Mouse (Mus musculus) intestine, postnatal 0 days (tissue): ENCODE measurements around the gene Atg13. TPM values are rescaled to one million over a fixed set of nuclear protein-coding genes. Genes with fewer than 3 reads are reported as not detected.

Source experiments
- ATAC-seq: fragments of 200-750 bp; cut with Nextera tagmentation; 2 replicates; pipeline ENCODE4 v1.8.0; 2017; ENCODE audit warnings: mild to moderate bottlenecking, moderate TSS enrichment, moderate library complexity
- H3K27ac ChIP-seq: fragments of 300-500 bp; sonication (generic); 2 replicates; pipeline ENCODE4 v1.5.1; 2014; ENCODE audit warnings: mild to moderate bottlenecking, low read depth, low read length, moderate library complexity
- H3K27me3 ChIP-seq: fragments of 300-500 bp; sonication (generic); replicated peaks from 2 replicates; pipeline ENCODE4 v1.6.1; 2014; ENCODE audit warnings: low read length, mixed read lengths; ENCODE audit not compliant: control insufficient read depth, insufficient read depth
- H3K36me3 ChIP-seq: fragments of 300-500 bp; sonication (generic); 2 replicates; pipeline ENCODE4 v1.6.1; 2014; ENCODE audit warnings: mild to moderate bottlenecking, moderate library complexity; ENCODE audit not compliant: control insufficient read depth, insufficient read depth
- H3K4me1 ChIP-seq: fragments of 300-500 bp; sonication (generic); replicated peaks from 2 replicates; pipeline ENCODE4 v1.6.1; 2014; ENCODE audit warnings: antibody characterized with exemption, low read length, mixed read lengths; ENCODE audit not compliant: control insufficient read depth, insufficient read depth
- H3K4me2 ChIP-seq: fragments of 300-500 bp; sonication (generic); replicated peaks from 2 replicates; pipeline ENCODE4 v1.6.1; 2014; ENCODE audit warnings: low read depth, mild to moderate bottlenecking, moderate library complexity
- H3K4me3 ChIP-seq: fragments of 300-500 bp; sonication (generic); 2 replicates; pipeline ENCODE4 v1.5.1; 2014; ENCODE audit warnings: low read depth, low read length
- H3K9ac ChIP-seq: fragments of 300-500 bp; sonication (generic); 2 replicates; pipeline ENCODE4 v1.6.1; 2014; ENCODE audit warnings: mild to moderate bottlenecking, low read depth, low read length
- H3K9me3 ChIP-seq: fragments of 300-500 bp; sonication (generic); 2 replicates; pipeline ENCODE4 v1.6.1; 2016; ENCODE audit warnings: mixed run types; ENCODE audit not compliant: control insufficient read depth
- CTCF ChIP-seq: sonication (generic); IDR thresholded peaks from 2 replicates; pipeline ENCODE4 v1.5.1; 2016; ENCODE audit warnings: low read depth, mild to moderate bottlenecking, control low read depth, antibody characterized with exemption, moderate library complexity
- WGBS: fragments of 180-500 bp; shearing (Covaris S2); extraction: QIAGEN DNeasy Blood & Tissue Kit; methylation state at CpG from one replicate; pipeline ENCODE4 v1.1.7; 2014; 5-methylcytosine and 5-hydroxymethylcytosine counted together
- polyA plus RNA-seq: library from polyadenylated mRNA; unstranded; fragments of >200 nt; fragmentation: Nextera tagmentation; extraction: Ambion mirVana; gene quantifications from 2 replicates; pipeline ENCODE4 v1.2.1, GENCODE M21; 2015

Atg13 gene
- polyA plus RNA-seq, 1 experiment from 2014 or later: 15.8 TPM

GRCm38 (mm10) chr2:91632316-91632715 is 78.1 kb downstream of the Atg13 start:
- no peaks in the 10 kb centered on the region for H3K27me3 ChIP-seq
- no peak overlapping the region for H3K9ac ChIP-seq
- H3K4me3 ChIP-seq: no peak overlapping the region
- TF ChIP-seq CTCF: no peak
- ATAC-seq: no peak
- H3K4me1 ChIP-seq: no peaks in the 10 kb centered on the region
- no peak overlapping the region for H3K27ac ChIP-seq
- H3K4me2 ChIP-seq: no peak overlapping the region
- no peaks in the 10 kb centered on the region for H3K36me3 ChIP-seq
- no peaks in the 10 kb centered on the region for H3K9me3 ChIP-seq
- WGBS: 48% methylated on average over 5 of the region's 5 CpGs

- Histone ChIP-seq H3K9ac (no peak overlapping the region), H3K27ac (no peak overlapping the region), H3K9me3 (no peaks in the 10 kb centered on the region), H3K4me3 (no peak overlapping the region), H3K4me2 (no peak overlapping the region), H3K27me3 (no peaks in the 10 kb centered on the region), H3K36me3 (no peaks in the 10 kb centered on the region), H3K4me1 (no peaks in the 10 kb centered on the region)
- no peak for TF ChIP-seq CTCF
- ATAC-seq: no peak
- WGBS: 79% methylated on average over 5 of the region's 5 CpGs
Measured at GRCm38 (mm10) chr2:91631826-91632225, 78.5 kb downstream of the Atg13 start.

GRCm38 (mm10) chr2:91630384-91630783 is 80.0 kb downstream of the Atg13 start:
- H3K4me3 ChIP-seq: no peak overlapping the region
- no peaks in the 10 kb centered on the region for H3K36me3 ChIP-seq
- H3K9me3 ChIP-seq: no peaks in the 10 kb centered on the region
- WGBS: 92% methylated on average over 12 of the region's 12 CpGs
- no peak overlapping the region for H3K9ac ChIP-seq
- H3K4me1 ChIP-seq: no peaks in the 10 kb centered on the region
- TF ChIP-seq CTCF: no peak
- H3K27me3 ChIP-seq: no peaks in the 10 kb centered on the region
- no peak for ATAC-seq
- no peak overlapping the region for H3K27ac ChIP-seq
- H3K4me2 ChIP-seq: no peak overlapping the region

GRCm38 (mm10) chr2:91629682-91630081 is 80.7 kb downstream of the Atg13 start:
- peak; percentile 20; the same call in 1 of the 2 replicates for TF ChIP-seq CTCF
- H3K27ac ChIP-seq: no peak overlapping the region
- no peaks in the 10 kb centered on the region for H3K4me1 ChIP-seq
- H3K9me3 ChIP-seq: no peaks in the 10 kb centered on the region
- WGBS: 81% methylated on average over 18 of the region's 18 CpGs
- H3K9ac ChIP-seq: no peak overlapping the region
- no peaks in the 10 kb centered on the region for H3K27me3 ChIP-seq
- no peaks in the 10 kb centered on the region for H3K36me3 ChIP-seq
- H3K4me2 ChIP-seq: no peak overlapping the region
- no peak for ATAC-seq
- H3K4me3 ChIP-seq: no peak overlapping the region

- Histone ChIP-seq H3K4me1 (no peaks in the 10 kb centered on the region), H3K4me2 (no peak overlapping the region), H3K9me3 (no peaks in the 10 kb centered on the region), H3K9ac (no peak overlapping the region), H3K4me3 (no peak overlapping the region), H3K27ac (no peak overlapping the region), H3K27me3 (no peaks in the 10 kb centered on the region), H3K36me3 (0 out of 2 replicates have a peak, but pooled peaks cover 5% of the 10 kb centered on the region)
- TF ChIP-seq CTCF: no peak
- 89% methylated on average over 8 of the region's 8 CpGs for WGBS
- ATAC-seq: no peak
Measured at GRCm38 (mm10) chr2:91628171-91628570, 82.2 kb downstream of the Atg13 start.

- no peak overlapping the region for H3K4me3 ChIP-seq
- no peaks in the 10 kb centered on the region for H3K27me3 ChIP-seq
- H3K27ac ChIP-seq: no peak overlapping the region
- no peak overlapping the region for H3K4me2 ChIP-seq
- peaks cover 7% of the 10 kb centered on the region for H3K36me3 ChIP-seq
- whole genome bisulfite sequencing: 72% methylated on average over 5 of the region's 5 CpGs
- H3K4me1 ChIP-seq: no peaks in the 10 kb centered on the region
- no peaks in the 10 kb centered on the region for H3K9me3 ChIP-seq
- H3K9ac ChIP-seq: no peak overlapping the region
- TF ChIP-seq CTCF: no peak
- ATAC-seq: no peak
Measured at GRCm38 (mm10) chr2:91627486-91627885, 82.9 kb downstream of the Atg13 start.

Other genes with a start within 250 kb of the Atg13 start
- gene Ckap5, start 183.8 kb downstream of the Atg13 start, polyA plus RNA-seq: 17.0 and 19.3 TPM in 2 replicates
- gene F2, start 74.2 kb downstream of the Atg13 start, polyA plus RNA-seq: 3.0 and 3.7 TPM in 2 replicates
- 2.6 and 3.3 TPM in 2 replicates for gene Zfp408, start 60.8 kb downstream of the Atg13 start, polyA plus RNA-seq
- 92.3 and 94.0 TPM in 2 replicates for gene Arhgap1, start 60.7 kb downstream of the Atg13 start, polyA plus RNA-seq
- 7.3 and 7.7 TPM in 2 replicates for gene Harbi1, start 276 bp upstream of the Atg13 start, polyA plus RNA-seq
- 5.5 and 6.1 TPM in 2 replicates for gene Ambra1, start 19.6 kb upstream of the Atg13 start, polyA plus RNA-seq
- gene Chrm4, start 216.7 kb upstream of the Atg13 start, polyA plus RNA-seq: 0.24 and 0.26 TPM in 2 replicates
- 119 and 128 TPM in 2 replicates for gene Mdk, start 221.7 kb upstream of the Atg13 start, polyA plus RNA-seq
- 0.21 and 0.30 TPM in 2 replicates for gene Gm9821, start 235.1 kb upstream of the Atg13 start, polyA plus RNA-seq